Mouse (Mus musculus) heart, postnatal 0 days (tissue): Measurements from ENCODE around the gene Plcl1.

Experiments
- CTCF ChIP-seq: IDR thresholded peaks from 2 replicates; pipeline ENCODE4 v1.5.1; 2016; ENCODE audit warnings: antibody characterized with exemption, control low read depth, low read depth
- EP300 ChIP-seq: IDR thresholded peaks from 2 replicates; pipeline ENCODE4 v1.6.1; 2016; ENCODE audit warnings: antibody characterized with exemption, low read depth

DNA sequence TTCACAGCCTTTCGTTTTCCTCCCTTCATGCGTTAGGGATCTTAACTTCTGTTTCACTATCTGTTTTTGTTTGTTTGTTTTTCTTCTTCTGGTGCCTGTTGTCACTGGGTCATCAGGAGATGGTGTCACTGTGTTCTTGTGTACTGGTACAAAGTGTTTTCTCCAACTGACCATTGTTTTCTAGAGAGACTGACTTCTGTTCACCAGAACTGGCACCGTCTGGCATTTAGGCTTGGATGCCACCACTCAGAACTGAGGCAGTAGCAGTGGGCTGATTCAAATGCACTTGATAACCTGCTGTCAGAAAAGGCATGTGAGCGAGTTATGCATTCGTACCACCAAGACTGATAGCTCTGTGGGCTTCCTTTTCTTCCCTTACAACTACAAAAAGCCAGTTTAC lies 342.8 kb downstream of the Plcl1 start:
- TF ChIP-seq CTCF (no peak), EP300 (no peak)
